Mouse (Mus musculus) T-helper 17 cell (primary cell): ENCODE measurements at regions not wholly inside any gene's neighbourhood (a gene's known extent, or its start where the extent isn't known, plus 50 kb on each side); places are given as distances from the start of the nearest gene placed in this dataset.

Experiments used
- in situ Hi-C, 2 experiments: fragments of 300-600 bp; cut with MboI, MseI; formaldehyde crosslinking; loops; 1 replicate in 1 of 2; 2 replicates in 1 of 2; pipeline ENCODE4 v1.15.1; 2025; ENCODE audit warnings: high pct_unique_total_duplicates in 2 of 2

DNA sequence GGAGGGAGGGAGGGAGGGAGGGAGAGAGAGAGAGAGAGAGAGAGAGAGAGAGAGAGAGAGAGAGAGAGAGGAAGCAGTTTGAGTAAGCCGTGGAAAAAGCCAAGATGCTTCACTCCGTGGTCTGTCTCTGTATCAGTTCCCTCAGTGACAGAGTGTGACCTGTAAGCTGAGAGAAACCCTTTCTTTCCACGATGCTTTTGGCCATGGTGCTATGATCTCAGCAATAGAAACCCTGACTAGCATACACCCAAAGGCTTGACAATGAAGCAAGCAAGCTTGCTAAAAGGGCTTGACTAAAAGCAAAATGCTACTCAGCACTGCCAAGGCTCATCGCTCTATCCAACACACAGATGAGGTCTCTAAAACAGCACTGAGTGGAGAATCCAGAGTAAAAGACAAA lies 57.4 kb upstream of the Mef2a start:
- in situ Hi-C loops = no loop called here

DNA sequence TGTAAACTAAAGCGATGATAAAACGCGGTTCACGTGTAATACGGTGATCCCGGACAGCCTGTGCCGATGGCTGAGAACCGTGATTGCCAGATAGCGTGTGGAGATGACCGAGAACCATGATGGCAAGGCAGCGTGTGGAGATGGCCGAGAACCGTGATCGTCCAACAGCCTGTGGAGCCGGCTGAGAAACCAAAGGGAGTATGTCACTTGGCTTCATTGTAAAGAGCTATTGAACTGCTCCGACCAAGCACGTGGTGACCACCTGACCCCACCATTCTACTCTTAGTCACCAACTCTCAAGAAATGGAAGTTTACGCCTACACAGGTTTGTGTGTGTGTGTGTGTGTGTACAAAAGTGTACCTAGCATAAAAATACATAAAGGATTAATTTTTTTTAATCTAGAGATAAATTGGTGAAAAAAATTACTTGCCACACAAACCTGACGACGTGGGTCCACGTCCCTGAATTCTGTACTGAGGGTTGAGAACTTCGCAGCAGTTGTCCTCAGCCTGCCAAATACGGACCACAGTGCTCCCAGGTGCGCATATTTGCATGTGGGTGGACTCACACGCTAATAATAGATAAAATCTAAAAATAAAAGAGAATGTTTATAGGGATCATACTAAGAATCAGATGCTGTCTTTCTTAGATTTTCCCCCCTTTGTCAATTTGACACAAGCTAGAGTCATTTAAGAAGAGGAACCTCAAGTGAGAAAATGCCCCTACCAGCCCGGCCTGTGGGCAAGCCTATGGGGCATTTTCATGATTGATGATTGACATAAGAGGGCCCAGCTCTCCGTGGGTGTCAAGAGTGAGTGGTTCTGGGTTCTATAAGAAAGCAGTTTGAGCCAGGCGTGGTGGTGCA lies 56.6 kb upstream of the Mef2a start:
- in situ Hi-C loops = loop anchor here in 1 of 2 experiments (5.0 kb wide), 1 partner anchor 1217 kb away; no protein-coding TSS in a partner anchor

DNA sequence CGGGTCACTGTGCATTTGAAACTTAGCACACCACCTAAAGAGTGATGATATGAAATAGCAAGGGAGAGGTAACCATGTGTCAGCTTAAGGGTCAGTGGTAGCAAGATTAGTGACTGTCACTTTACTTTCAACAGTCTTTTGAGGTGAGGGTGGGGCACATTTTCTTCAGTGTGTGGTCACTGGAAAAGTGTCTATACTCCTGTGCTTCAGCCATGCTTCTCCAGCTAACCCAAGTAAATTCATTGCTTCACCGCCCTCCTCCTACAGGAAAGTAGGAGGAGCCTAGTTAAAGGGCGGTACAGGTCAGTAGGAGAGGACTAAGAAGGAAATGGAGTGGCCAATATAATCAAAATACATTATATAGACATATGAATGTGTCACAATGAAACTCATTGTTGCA lies 55.7 kb upstream of the Mef2a start:
- in situ Hi-C loops = loop anchor here in 1 of 2 experiments (5.0 kb wide), 1 partner anchor 1216 kb away; no protein-coding TSS in a partner anchor

DNA sequence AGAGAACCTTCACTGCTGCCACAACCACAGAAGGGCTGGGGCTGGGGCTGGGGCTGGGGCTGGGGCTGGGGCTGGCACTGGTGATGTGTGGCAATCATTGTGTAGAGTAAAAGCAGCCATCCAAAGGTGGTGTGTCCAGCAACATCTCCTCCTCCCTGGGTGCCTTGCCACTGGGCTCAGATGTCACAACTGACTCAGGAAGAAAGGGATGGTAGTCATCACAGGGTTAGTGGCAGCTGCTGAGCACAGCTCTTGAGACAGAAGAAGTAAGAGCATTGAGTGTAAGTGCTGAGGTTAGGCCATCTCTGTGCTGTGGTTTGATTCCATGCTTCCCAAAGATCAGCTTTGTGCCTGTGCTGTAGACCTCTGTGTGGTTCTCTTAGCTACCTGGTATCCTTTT lies 53.4 kb upstream of the Mef2a start:
- in situ Hi-C loops = loop anchor here in 1 of 2 experiments (5.0 kb wide), 1 partner anchor 1214 kb away; no protein-coding TSS in a partner anchor

DNA sequence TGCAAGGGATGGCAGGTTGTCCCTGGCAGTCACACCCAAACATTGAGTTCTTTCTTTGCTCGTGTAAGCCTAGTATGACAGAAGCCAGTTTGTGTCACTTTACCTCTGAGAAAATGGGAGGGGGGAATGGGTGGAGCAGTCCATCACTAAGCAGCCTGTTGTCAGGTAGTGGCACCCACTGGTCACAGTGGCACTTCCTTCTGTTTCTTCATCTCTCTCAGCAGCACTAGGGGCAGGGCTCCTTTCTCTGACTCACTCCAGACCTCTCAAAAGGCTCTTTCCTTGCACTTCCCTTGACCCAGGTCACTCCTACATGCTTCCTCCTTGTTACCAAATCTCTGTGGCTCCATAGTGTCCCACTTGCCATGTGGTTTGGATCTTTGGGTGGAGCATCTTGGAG lies 52.9 kb upstream of the Mef2a start:
- in situ Hi-C loops = loop anchor here in 1 of 2 experiments (5.0 kb wide), 1 partner anchor 1213 kb away; no protein-coding TSS in a partner anchor

DNA sequence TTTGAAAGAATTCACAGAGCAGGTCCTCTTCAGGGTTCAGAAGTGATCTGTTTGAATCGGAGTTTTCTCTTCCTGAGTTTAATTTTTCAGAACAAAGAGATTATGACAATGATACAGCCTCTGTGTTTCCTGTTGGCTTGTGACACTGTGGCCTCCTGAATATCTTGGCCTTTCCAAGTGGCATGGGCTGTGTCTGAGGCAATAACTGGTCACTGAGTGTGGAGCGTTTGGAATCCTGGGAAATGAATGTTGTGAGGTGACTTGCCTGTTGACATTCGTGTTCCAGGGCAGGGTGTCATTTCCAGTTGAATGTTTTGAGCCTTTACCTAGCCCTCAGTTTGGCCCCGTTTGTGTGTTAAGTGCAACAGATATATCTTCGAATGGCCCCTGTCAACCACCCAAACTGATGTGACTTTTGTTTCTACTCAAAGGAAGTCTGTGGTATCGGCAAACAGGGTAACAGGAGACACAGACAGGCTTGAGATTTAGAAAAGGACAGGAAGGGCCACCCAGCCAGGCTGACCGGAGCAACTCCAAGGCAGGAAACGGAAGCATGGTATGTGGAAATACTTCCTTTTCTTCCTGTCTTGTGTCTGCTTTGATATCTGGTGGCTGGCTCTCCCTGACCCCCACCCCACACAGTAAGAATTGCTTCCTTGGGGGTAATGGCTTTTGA lies 52.3 kb upstream of the Mef2a start:
- in situ Hi-C loops = loop anchor here in 1 of 2 experiments (5.0 kb wide), 1 partner anchor 1213 kb away; no protein-coding TSS in a partner anchor
